Mouse (Mus musculus): ENCODE results near the gene Arl4c.

The Arl4c gene

GRCm38 (mm10) chr1:88700961-88701861 is 810 bp downstream of the Arl4c start:
- peak; percentile 66 for DNase-seq (ENCODE audit: low spot score)

- peak; percentile 65 for DNase-seq (ENCODE audit: low spot score)
Observed at GRCm38 (mm10) chr1:88699856-88700791, 1.9 kb downstream of the Arl4c start.

DNA sequence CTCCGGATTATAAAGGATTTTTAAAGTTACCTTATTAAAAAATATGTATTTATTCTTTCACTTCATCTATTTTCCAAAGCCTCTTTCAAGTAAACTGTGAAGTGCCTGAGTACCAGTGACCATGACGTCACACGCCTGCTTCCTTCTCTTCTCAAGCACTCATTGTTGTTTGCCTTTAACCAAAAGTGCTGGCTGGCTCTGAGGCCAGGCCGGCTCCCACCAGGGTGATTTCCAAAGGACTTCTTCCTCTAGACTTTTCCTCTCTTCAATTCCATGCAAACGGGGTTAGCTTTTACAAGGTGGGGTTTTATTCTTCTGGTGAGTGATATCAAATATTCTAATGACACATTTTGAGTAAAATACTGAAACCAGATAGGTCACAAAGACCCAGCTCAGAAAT is 2.6 kb downstream of the Arl4c start:
- DNase-seq (ENCODE audit: low spot score), result peak; percentile 61

GRCm38 (mm10) chr1:88698926-88699325 is 3.1 kb downstream of the Arl4c start:
- no peak for DNase-seq (ENCODE audit: low spot score)

- DNase-seq (ENCODE audit: low spot score), result no peak
Observed at GRCm38 (mm10) chr1:88698131-88698530, 3.9 kb downstream of the Arl4c start.

- no peak for DNase-seq (ENCODE audit: low spot score)
Observed at GRCm38 (mm10) chr1:88696408-88696807, 5.6 kb downstream of the Arl4c start.

DNA sequence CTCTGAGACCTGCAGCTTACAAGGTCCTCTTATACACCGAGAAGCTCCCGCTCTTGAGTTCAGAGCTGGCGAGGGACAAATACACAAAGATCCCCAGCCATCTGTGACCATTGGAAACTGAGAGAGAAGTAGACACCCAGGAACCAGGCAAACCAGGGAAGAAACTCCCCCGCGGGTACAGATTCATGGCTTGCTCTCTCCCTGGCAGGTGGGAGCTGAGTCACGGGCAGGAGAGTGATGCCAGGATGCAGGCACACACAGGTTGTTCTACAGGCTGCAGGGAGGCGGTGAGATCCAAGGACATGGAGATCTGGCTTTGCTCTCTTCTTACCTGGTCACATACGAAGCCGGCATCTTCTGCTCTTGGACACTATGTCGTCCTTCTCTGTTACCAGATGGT is 7.7 kb downstream of the Arl4c start:
- no peak for DNase-seq (ENCODE audit: low spot score)

DNA sequence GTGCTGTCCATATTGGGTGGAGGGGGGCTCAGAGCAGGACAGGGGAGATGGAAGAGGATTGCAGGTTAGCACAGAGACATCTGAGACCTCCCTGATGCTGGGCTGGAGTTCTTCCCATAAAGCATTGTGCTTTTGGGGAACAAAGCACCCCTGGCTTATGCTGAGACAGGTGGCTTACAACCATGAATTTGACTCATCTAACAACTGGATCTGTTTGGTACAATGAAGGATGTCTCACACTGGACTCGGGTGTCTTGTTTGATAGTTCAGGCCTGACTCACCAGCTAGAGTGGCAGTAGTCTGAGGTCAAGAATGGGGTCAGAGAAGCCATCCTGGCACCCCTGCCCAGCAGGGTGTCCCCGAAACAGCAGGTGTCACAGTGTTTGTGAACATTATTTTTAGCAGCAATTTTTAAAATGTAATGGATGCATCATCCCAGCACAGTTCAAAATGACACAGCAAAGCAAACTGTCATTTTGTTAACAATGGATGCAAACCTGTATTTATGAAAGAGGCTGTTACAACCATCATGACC is 9.7 kb downstream of the Arl4c start:
- DNase-seq (ENCODE audit: low spot score), result no peak

DNA sequence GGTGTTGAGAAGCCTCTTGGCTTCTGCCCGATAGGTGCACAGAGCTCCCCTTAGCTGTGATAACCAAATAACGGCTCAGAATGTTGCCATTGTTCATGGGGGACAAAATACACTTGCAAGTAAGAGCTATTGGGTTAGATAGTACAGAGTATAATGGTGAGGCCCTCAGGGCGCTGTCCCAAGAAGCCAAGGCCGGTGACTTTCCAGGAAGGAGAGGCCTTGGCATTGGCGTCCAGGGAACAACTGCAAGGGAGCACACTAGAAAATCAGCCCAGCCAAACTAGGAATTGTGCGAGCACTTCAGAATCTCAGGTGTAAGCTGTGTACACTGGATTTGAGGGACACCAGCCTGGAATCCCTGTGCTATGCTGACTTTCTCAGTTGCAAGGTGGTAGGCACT is 11.4 kb downstream of the Arl4c start:
- no peak for DNase-seq (ENCODE audit: low spot score)

- DNase-seq (ENCODE audit: low spot score), result no peak
Observed at GRCm38 (mm10) chr1:88684765-88685164, 17.3 kb downstream of the Arl4c start.

GRCm38 (mm10) chr1:88681596-88681995 is 20.4 kb downstream of the Arl4c start:
- DNase-seq (ENCODE audit: low spot score), result no peak

DNA sequence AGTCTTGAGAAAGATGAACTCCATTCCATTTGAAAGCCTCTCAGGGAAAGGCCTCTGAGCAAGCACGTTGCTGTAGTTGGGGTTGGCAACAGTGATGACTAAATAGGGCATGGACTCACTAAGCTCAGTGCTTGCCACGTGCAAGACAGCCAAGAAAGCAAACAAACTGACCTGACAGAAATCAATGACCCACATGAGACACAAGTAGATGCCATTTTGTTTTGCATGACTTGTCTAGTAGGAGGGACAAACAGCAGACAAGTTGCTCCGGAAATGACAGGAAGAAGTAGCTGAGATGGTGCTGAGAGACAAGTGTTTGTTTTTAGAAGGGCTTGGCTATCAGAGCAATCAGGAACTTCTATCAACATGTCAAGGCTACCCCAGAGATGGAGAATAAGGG is 21.2 kb downstream of the Arl4c start:
- DNase-seq (ENCODE audit: low spot score), result no peak

DNA sequence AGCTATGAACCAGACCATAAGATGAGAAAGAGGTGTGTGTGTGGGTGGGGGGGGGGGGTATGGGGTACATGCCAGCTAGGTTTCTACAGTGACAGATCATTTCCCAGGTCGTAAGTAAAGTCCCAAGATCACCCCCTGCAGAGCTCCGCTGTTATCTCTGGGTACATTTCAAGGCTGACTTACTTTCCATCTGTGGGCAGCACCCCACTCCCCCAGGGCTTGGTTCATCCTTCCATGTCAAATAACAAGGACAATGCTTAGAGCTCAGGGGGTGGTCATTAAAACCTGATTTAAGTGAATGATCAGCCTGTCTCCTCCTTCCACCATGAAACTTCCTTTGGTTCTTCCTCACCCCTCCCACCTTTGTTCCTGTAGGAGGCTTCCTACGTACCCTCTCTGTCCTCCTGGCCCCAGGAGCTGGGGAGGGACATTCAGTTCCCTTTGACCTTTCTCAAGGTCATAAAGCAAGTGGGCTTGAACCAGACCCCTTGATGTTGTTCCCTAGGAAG is 23.7 kb downstream of the Arl4c start:
- no peak for DNase-seq (ENCODE audit: low spot score)

GRCm38 (mm10) chr1:88670807-88671206 is 31.2 kb downstream of the Arl4c start:
- no peak for DNase-seq (ENCODE audit: low spot score)

- peak; percentile 44 for DNase-seq (ENCODE audit: low spot score)
Observed at GRCm38 (mm10) chr1:88668846-88669810, 32.9 kb downstream of the Arl4c start.

GRCm38 (mm10) chr1:88668353-88668752 is 33.7 kb downstream of the Arl4c start:
- peak; percentile 40 for DNase-seq (ENCODE audit: low spot score)

DNA sequence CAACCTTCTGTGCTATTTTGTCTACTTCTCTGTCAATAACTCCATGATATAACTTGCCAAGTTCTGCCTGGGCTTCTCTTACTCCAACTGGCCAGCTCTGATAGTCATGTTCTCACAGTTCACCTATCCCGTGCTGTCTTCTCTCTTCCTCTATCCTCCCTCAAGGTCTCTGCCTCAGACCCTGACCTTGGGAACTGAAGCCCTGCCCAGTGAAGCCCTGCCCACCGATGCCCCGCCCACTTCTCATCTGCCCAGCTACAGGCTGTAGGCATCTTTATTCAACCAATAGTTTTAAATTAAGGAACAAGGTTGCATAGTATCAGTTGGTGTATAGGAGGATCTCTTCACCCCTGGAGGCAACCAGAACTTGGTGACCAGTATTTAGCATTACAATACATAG is 37.4 kb downstream of the Arl4c start:
- DNase-seq (ENCODE audit: low spot score), result no peak

GRCm38 (mm10) chr1:88662736-88663135 is 39.3 kb downstream of the Arl4c start:
- DNase-seq (ENCODE audit: low spot score), result no peak

GRCm38 (mm10) chr1:88661209-88661608 is 40.8 kb downstream of the Arl4c start:
- no peak for DNase-seq (ENCODE audit: low spot score)

DNA sequence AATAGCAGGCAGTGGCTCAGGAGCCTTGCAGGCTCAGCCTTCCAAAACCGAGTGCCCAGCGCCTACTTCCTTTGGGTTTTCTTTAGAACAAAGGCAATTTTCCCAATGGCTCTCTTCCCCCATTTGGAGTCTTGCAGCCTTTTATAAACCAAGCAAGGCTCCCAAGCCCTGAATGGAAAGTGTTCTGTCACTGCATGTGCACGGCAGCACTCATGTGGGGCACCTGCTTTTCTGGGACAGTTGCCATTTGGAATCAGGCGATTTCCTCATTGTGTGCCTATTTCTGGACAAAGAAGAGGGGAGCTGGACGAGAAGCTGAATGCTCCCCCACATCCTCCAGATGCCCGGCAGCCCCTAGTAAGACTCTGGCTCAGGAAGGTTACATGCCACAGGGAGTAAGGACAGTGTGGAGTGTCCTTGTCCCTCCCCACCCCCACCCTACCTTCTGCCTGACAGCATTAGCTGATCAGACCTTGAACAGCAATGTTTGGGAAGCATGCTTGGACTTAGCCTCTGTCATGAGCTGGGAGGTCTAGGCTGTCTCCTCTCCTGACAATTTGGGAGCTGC is 43.6 kb downstream of the Arl4c start:
- no peak for DNase-seq (ENCODE audit: low spot score)

DNA sequence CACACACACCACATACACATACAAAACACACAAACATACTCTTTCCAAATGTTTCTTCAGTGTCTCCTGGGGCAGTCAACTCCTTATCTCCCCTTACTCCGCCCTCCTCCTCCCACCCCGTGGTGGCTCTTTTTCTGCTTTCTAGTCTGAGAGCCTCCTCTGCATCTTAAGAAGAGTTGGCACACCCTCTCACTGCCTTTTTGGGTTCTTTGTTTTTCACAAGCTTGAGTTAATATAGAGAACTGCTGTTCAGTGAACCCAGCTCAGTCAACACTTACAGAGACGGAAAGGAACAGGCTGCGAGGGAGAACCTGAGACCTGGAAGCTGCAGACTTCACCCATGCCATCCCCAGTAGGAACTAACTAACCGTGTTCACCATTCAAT is 45.9 kb downstream of the Arl4c start:
- no peak for DNase-seq (ENCODE audit: low spot score)

All from retina, embryonic 14.5 days (tissue).